Mouse (Mus musculus) olfactory bulb, adult 2 months (tissue): Measurements from ENCODE around the gene Gm39566. TPM values are rescaled to one million over a fixed set of nuclear protein-coding genes. Genes with fewer than 3 reads are reported as not detected.

Experiments
- H3K27ac ChIP-seq: fragments of 200-500 bp; 2 replicates; pipeline ENCODE4 v1.5.1; 2012; ENCODE audit warnings: low read depth, low read length; ENCODE audit not compliant: insufficient read depth
- H3K4me1 ChIP-seq: fragments of 200-500 bp; 2 replicates; pipeline ENCODE4 v1.6.1; 2012; ENCODE audit warnings: low read length; ENCODE audit not compliant: control insufficient read depth, insufficient read depth
- H3K4me3 ChIP-seq: fragments of 200-500 bp; 2 replicates; pipeline ENCODE4 v1.5.1; 2012; ENCODE audit warnings: mild to moderate bottlenecking, low read depth, low read length, moderate library complexity; ENCODE audit not compliant: insufficient read depth
- CTCF ChIP-seq: fragments of 200-500 bp; IDR thresholded peaks from 2 replicates; pipeline ENCODE4 v1.5.1; 2012; ENCODE audit warnings: low read depth, mild to moderate bottlenecking, low read length, moderate library complexity; ENCODE audit not compliant: insufficient read depth
- POLR2A ChIP-seq: fragments of 200-500 bp; IDR thresholded peaks from 2 replicates; pipeline ENCODE4 v1.6.1; 2012; ENCODE audit warnings: mild to moderate bottlenecking, low read depth, low read length, moderate library complexity; ENCODE audit not compliant: insufficient read depth
- WGBS: fragments of 180-500 bp; shearing (Covaris S2); methylation state at CpG from one replicate; pipeline ENCODE4 v1.1.7; 2018; 5-methylcytosine and 5-hydroxymethylcytosine counted together
- polyA plus RNA-seq: library from polyadenylated mRNA; stranded (reverse); fragments of >200 nt; gene quantifications from 2 replicates; pipeline ENCODE4 v1.2.4, GENCODE M21; 2012; ENCODE audit warnings: low replicate concordance; ENCODE audit not compliant: missing spikeins, insufficient read depth, insufficient read length

Gm39566 gene
- polyA plus RNA-seq, 1 experiment = not detected

- Histone ChIP-seq H3K27ac (no peak overlapping the region), H3K4me3 (no peak overlapping the region), H3K4me1 (no peaks in the 10 kb centered on the region)
- TF ChIP-seq CTCF (no peak), POLR2A (no peak)
These were observed 4.8 kb downstream of the Gm39566 start for GRCm38 (mm10) chr11:69810280-69810679.

GRCm38 (mm10) chr11:69807641-69808040 lies 7.5 kb downstream of the Gm39566 start:
- Histone ChIP-seq H3K4me1 (peaks cover 12% of the 10 kb centered on the region), H3K4me3 (no peak overlapping the region), H3K27ac (no peak overlapping the region)
- WGBS = 85% methylated on average over 2 of the region's 2 CpGs
- TF ChIP-seq CTCF = no peak
- TF ChIP-seq POLR2A = no peak

GRCm38 (mm10) chr11:69806378-69806777 lies 8.7 kb downstream of the Gm39566 start:
- no peak overlapping the region for H3K4me3 ChIP-seq
- WGBS = 87% methylated on average over 4 of the region's 4 CpGs
- H3K27ac ChIP-seq = no peak overlapping the region
- H3K4me1 ChIP-seq = peaks cover 20% of the 10 kb centered on the region
- TF ChIP-seq POLR2A (no peak), CTCF (no peak)

- TF ChIP-seq POLR2A = no peak
- no peak for TF ChIP-seq CTCF
- 35% methylated on average over 29 of the region's 29 CpGs for WGBS
- no peak within 1 kb of the TSS for H3K4me3 ChIP-seq
These were observed 9.9 kb downstream of the Gm39566 start, which contains the start of gene Tmem102 for GRCm38 (mm10) chr11:69804972-69805909. Gene Tmem102 (minus strand): TSS chr11:69805624.

DNA sequence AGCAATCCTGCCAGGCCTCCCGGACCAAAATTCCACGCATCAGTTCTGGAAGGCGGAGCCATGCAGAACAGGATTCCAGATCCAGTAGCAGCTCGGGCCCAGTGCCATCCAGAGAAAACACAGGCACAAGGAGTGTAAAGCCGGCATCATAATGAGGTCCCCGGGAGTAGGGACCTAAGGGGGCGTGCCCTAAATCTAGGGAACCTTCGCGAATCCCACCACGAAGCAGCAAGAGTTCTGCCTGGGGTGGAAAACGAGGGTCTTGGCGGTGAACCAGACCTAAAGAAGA lies 10.5 kb downstream of the Gm39566 start:
- TF ChIP-seq POLR2A = no peak
- TF ChIP-seq CTCF = no peak
- H3K27ac ChIP-seq = no peak overlapping the region
- H3K4me1 ChIP-seq = peaks cover 35% of the 10 kb centered on the region
- WGBS = 28% methylated on average over 12 of the region's 12 CpGs
- H3K4me3 ChIP-seq = no peak overlapping the region

More at GRCm38 (mm10) chr11:69804972-69805909, 9.9 kb downstream of the Gm39566 start, which contains the start of gene Tmem102:
- Histone ChIP-seq H3K27ac (no peak within 1 kb of the TSS), H3K4me1 (peaks cover 31% of the 10 kb centered on the region)

DNA sequence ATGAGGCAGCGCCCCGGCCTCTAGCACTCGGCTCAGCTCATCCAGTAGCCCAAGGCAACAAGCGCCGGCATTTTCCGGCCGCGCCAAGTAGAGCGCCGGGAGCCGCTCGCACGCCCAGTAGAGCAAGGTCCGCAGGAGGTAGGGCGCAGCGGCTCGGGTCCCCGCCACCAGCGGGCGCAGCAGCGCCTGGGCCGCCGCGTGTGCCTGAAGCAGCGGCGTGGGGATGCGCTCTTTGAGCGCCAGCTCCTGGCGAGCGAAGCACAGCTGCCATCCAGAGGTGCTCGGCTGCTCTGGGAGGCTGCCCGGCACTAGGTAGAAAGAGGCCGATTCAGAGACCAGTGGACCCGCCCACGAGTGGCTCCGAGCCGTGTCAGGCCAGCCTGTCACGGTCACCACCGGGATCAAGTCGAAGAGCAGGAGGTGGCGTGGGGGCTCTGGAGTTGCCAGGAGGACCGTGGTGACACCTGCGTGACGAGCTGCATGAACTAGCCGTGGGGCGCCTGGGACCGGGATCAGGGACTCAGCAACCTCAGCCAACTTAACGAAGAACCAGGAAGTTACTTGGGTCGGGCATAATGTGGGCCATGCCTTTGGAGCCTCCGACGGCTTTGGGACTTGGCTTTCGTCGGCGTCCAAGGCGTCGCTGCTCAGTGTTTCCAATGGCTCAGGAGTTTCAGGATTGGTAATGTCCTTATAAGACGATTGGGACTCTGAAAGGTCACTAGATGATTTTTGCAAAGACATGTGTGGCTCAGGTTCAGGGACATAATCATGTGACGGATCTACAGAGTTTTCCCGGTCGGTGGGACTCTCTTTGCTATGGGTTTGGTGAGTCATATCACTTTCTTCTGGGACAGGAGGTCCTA lies 11.1 kb downstream of the Gm39566 start:
- Histone ChIP-seq H3K27ac (no peak overlapping the region; the same call in 1 of the 2 replicates), H3K4me3 (peak overlapping the region; percentile 55), H3K4me1 (peaks cover 35% of the 10 kb centered on the region)
- TF ChIP-seq POLR2A (no peak), CTCF (peak; percentile 69)
- 2% methylated on average over 60 of the region's 60 CpGs for WGBS

- Histone ChIP-seq H3K27ac (peak overlapping the region; percentile 12), H3K4me1 (peaks cover 35% of the 10 kb centered on the region), H3K4me3 (peak overlapping the region; percentile 55)
- no peak for TF ChIP-seq CTCF
- no peak for TF ChIP-seq POLR2A
- WGBS = 3% methylated on average over 12 of the region's 12 CpGs
These were observed 11.8 kb downstream of the Gm39566 start for GRCm38 (mm10) chr11:69803328-69803727.

GRCm38 (mm10) chr11:69802648-69803105 lies 12.4 kb downstream of the Gm39566 start:
- under 1% methylated on average over 33 of the region's 33 CpGs for WGBS
- TF ChIP-seq POLR2A (peak; percentile 59; the same call in 1 of the 2 replicates), CTCF (no peak)
- peak overlapping the region; percentile 34; the same call in 1 of the 2 replicates for H3K27ac ChIP-seq
- H3K4me1 ChIP-seq = peaks cover 35% of the 10 kb centered on the region
- peak overlapping the region; percentile 55 for H3K4me3 ChIP-seq
